Mouse (Mus musculus): Measurements from ENCODE around the gene Cped1.
A peak's percentile ranks its signal among the peaks of the same experiment; 100 is the strongest.

Gene Cped1

DNA sequence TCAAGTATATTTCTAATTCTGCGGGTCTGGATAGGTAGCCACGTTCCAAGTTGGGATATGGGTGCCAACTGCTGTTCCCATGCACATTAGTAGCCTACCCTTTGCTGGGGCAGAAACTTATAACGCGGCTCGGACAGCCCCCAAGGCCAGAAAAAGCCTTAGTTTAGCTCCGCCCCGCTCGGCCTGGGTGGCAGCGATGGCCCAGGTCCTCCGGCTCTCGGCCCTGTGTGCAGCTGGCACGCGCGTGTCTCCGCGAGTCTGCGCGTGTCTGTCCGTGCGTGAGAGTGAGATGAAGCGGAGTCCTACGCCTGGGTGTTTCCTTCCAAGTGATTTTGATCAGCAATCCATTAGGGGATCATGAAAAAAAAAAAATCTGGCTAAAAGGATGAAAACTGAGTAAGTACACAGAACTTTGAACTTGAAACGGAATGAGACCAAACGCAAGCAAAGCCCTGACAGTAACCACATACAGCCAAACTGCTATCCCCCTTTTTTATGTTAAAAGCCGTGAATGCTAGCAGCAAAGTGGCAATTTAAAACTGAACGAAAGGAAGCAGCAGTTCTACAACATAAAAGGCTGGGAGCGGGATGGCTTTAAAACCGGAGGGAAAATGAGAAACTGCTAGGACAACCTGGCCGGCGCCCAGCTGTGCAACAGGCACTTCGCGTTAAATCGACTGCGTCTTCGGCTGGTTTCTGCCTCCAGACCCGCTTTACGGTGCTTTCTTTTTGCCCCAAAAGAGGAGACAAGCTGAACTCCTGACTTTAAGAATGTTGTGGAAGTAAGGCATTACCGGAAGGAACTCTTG lies at the start of gene Cped1:
Cped1 (plus strand) TSS at position 185 of the 809 bp plus-strand sequence.
- no peak for DNase-seq (ENCODE audit: low spot score in 2 of 2)

DNA sequence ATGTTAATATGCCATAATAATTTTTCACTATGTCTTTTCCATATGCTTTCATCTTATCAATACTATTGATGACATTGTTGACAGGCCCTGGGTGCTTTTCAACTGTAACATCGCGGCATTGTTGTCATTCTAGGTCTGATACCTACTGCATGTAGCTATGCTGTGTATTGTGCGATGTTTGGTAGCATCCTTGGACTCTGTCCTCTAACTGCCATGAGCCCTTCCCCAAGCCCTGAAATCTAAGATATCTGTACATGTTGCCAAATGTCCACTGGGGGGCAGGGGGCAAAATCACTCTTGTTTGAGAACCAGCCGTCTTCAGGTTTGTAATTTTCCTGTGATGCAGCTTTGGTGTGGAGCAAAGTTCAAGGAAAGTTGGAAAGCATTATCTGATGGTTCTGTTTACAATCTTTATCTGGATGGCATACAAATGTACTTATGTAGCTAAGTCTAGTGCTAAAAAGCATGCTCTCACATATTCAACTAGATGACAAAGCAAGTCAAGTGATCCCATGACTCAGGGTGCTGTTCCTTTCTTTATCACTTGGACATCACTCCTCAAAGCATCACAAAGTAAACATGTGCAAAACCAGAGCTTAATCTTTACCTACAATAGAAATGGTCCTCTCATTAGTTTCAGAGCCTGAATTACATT lies 47.6 kb upstream of the Cped1 start:
- DNase-seq (ENCODE audit: low spot score in 2 of 2): no peak

DNA sequence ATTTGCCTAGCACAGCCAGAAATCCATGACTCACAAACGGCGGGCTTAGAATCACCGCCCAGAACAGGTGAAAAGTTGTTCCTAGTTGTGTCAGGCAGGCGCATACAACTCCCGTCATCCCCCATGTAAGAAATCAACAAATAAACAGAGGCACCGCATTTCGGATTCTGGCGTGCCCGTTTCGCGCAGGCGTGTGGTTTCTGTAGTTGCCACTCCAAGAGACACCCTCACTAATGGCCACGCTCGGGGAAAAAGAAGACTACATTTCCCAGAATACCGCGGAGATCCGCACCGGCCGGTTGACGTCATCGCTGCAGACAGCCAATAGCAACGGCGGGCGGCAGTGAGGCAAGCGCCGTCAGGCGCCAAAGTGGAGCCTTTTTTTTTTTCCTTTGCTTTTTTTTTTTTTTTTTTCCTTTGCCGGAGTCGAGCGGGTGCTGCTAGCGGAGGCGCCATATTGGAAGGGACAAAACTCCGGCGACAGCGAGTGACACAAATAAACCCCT lies 36.4 kb upstream of the Cped1 start, which contains the start of gene Ing3:
Ing3 (plus strand) TSS at position 346 of the 506 bp plus-strand sequence.
- DNase-seq (ENCODE audit: low spot score in 2 of 2): peak; percentile 99 to 100

DNA sequence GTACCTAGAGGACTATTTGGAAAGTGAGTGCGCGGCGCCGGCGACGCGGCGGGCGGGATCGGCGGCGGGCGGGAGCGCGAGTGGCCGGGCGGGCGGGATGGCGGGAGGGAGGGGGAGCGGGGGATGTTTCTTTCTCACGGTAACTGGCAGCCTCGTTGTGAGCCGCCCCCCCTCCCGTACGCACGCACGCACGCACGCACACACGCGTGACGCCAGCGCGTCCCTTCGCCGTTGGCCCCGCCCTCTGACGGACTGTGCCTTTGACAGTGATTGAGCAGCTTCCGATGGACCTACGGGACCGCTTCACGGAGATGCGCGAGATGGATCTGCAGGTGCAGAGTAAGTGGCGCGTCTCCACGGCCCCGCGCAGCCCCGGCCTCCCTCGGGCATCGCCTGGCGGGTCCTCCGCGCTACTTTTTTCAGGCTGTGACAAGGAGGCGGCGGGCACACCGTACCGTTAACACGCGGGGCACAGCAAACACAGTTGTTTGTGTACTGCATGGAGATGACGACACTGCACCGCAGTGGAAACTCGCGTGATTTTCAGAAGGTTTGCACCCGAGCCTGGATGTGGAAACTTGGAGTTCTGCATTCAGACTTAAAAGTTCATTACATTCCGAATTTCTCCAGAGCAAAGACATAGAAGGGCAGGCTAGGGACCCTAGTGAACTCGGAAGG lies 35.8 kb upstream of the Cped1 start:
- peak; percentile 93 to 97 for DNase-seq (ENCODE audit: low spot score in 2 of 2)

DNA sequence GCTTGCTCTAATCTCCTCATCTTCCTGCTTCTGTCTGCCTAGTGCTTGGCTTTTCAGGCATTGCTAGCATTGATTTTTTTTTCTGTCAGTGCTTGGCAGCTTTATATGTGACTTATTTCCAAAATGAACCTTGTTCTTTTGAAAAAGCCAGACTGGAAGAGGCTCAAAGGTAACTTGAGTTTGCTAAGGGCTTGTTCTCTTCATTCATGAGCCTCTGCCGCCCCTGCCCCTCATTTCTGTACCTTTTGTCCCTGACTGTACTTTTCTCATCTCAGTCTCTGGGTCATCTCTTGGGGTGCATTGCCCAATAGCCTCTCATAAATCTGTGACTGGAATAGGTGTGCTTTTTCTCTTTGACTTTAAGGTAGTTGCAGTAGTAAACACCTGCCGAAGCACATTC lies 35.0 kb upstream of the Cped1 start:
- no peak for DNase-seq (ENCODE audit: low spot score in 2 of 2)

DNA sequence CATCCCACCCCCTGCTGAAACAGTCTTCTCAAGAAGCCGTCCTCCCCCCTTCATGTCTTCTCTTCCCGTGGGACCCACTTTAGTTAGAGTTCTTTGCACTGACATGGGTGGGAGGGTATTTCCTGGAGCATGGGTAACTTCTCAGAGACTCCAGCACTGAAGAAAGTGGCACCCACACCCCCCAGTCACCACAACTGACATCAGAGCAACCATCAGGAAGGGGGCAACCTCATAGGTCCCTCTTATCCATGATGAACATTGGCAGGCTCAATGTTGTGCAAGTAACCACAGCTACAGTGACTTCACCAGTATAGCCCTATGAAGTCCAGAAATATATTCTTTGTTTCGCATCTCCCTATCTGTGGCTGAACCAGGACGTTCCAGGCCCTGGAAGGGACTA lies 30.2 kb upstream of the Cped1 start:
- DNase-seq (ENCODE audit: low spot score in 2 of 2): no peak

DNA sequence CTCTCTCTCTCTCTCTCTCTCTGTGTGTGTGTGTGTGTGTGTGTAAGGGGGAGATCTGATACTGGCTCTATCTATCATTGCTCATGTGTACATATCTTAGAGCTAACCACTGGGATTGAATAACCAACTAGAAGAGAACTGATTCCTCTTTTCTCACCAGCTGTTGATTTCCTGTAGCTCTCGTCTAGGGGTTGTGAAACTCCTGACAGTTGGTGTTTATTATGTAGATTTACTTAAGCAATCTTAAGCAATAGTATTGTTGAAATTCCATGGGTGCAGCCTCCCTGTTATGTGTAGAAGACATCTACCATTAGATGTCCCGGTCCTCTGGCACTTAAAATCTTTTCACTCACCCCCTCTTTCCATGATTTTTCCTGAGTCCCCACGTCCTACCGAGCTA lies 26.8 kb upstream of the Cped1 start:
- no peak for DNase-seq (ENCODE audit: low spot score in 2 of 2)

DNA sequence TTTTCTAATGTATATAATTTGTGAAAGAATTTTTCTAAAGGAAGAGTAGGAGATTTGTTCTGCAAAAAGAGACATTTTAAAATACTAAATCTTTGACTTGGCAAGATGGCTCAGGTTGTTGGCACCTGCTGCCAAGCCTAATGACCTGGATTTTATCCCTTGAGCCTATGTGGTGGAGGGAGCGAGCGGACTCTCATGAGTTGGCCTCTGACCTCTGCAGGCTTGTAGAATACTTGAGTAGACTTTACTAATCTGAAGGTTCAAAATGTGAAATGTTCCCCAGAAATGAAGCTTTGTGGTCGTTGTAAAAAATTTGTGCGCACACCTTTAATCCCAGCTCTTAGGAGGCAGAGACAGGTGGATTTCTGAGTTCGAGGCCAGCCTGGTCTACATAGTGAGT lies 25.8 kb upstream of the Cped1 start:
- DNase-seq (ENCODE audit: low spot score in 2 of 2): no peak

DNA sequence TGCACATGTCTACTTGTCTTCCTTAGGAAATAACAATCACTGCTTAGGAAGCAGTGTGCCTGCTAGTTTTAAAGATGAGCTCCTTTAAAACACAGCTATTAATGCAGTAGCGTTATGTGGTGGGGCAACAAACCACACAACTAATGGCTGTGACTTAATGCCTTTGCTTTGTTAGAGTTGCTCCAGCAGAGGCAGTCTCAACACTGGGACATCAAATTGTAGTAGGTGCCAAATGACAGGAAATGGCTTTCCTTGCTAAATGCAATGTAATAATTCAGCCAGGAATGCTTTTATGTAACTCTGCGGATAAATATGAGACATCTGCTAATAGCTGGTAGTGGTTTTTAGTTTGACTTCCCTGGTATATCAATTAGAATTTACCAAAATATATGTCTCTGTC lies 8.2 kb upstream of the Cped1 start:
- DNase-seq (ENCODE audit: low spot score in 2 of 2): no peak

DNA sequence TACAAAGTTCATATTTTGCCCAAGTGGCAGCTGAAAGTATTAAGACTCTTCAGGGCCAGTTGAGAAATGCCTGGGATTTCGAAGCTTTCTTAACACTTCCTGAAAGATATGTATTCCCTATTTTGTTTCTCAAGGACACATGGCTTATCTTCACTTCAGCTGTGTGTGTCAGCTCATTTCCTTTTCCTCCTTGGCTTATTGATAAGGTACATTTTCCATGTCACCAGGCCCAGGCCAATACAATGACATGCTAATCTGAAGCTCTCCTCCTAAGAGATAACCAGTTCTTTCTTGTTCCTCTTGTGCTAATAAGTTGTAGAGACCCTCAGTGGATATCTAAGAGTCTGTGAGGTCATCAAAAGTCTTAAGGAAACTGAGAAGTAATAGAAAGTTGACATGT lies 4.6 kb upstream of the Cped1 start:
- no peak for DNase-seq (ENCODE audit: low spot score in 2 of 2)

DNA sequence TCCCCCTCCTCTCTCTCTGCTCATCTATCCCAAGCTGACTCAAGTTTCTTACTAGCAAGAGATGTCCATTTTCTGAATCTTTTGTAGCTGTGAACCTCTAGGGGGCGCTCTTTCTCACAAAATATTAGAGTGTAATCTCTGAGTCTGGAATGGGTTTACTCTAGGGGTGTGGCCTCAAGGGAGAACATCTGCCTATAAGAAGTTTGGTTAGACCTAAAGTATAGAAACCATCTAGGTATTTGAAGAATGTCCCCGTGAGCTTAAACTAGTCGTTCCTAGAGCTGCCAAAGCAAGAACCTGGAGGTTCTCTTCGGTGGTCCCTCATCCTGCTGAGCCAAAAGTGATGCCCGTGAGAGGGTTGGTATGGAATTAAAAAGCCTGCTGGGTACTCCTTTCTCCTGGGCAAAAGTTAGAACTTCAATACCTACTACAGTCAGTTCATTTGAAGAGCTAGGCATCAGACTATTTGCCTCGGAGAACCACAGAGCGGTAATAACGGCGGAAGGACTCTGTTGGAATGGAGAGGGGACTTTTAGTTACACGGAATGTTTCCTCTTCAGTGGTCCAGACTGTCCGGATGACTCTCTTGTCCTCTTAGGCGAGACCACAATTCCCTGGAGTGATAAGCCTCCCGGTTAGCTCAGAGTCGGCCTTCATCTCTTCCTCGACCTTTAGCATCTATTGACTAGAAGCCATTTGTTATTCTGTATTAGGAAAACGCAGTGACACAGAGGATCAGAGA lies 555 bp upstream of the Cped1 start:
- DNase-seq (ENCODE audit: low spot score in 2 of 2): peak; percentile 8 to 61

DNA sequence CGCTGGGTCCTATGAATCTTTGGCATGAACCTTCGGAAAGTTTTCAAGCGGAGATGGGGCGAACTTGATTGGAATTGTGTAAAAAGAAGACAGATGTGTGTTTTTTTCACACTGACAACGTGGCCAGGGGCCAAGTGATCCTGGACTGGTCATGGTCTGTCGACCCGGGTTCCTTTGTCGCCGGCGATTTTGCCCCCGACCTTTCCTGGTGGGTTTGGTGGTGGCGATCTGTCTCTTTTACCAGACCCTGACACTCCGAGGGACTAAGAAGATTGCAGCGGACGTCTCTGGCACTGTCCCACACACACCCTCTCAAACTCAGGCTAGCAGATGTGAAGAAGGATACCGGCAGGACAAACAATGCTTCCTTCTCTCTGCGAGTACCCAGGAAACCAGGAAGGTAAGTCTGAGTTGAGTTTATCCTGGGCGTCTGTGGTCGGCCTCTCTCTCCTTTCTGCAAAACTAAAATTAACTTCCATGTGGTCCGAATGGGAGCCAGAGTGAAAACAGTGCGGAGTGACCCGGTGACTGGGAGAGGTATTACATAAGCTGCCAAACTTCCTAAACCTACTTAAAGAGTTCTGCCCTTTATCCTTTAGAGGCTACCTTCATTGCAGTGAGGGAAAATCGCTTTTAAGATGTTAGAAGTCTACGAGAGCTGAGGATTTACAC lies 1.1 kb downstream of the Cped1 start:
- no peak for DNase-seq (ENCODE audit: low spot score in 2 of 2)

DNA sequence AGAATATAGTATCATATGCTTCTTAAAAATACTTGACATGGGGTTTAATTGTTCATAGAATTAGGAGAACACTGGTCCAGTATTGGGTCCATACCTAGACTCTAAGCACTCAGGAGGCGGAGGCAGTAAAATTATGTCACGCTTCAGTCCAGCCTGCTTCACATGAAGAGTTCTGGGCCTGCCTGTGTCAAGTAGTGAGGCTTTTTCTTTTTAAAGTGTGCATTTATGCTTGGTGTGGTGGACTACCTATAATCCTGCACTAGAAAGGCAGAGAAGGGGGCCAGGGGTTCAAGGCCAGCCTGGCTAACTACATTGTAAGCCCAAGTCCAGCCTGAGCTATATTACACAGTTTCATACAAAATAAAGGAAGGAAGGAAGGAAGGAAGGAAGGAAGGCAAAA lies 1.8 kb downstream of the Cped1 start:
- no peak for DNase-seq (ENCODE audit: low spot score in 2 of 2)

DNA sequence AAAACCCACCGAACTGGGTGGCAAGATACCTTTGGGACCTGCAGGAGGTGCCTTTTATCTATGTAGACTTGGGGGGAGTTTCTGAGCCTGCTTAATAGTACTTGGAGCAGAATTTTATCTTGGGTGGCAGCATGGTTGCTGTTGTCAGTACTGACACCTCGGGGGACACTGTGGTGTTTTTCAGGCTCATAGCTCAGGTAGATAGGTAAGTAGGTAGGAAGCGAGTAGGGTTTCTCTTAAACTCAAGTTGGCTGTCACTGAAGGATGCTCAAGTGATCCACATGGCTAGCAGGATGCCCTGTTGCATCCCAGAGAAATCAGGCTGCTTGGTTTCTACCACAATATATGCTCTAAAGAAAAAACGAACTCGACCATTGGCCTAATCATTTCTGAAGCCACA lies 2.6 kb downstream of the Cped1 start:
- no peak for DNase-seq (ENCODE audit: low spot score in 2 of 2)

DNA sequence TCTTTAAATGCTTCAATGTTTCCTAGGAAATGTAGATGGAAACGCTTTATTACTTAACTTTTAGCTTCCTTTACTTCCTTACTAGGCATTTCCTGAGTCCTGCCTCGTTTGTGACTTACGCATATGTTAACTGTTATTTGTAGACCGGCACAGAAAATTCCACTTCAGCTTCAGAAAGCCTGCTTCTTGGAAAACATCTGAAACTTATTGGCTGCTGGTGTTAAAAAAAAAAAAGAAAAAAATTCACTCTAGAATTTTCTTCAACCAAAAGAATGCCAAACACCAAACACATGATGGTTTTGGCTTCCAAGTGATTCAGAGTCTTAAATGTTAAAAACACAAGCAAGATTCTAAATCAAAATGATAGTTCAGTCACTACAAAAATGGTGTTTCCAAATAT lies 3.4 kb downstream of the Cped1 start:
- DNase-seq (ENCODE audit: low spot score in 2 of 2): no peak

DNA sequence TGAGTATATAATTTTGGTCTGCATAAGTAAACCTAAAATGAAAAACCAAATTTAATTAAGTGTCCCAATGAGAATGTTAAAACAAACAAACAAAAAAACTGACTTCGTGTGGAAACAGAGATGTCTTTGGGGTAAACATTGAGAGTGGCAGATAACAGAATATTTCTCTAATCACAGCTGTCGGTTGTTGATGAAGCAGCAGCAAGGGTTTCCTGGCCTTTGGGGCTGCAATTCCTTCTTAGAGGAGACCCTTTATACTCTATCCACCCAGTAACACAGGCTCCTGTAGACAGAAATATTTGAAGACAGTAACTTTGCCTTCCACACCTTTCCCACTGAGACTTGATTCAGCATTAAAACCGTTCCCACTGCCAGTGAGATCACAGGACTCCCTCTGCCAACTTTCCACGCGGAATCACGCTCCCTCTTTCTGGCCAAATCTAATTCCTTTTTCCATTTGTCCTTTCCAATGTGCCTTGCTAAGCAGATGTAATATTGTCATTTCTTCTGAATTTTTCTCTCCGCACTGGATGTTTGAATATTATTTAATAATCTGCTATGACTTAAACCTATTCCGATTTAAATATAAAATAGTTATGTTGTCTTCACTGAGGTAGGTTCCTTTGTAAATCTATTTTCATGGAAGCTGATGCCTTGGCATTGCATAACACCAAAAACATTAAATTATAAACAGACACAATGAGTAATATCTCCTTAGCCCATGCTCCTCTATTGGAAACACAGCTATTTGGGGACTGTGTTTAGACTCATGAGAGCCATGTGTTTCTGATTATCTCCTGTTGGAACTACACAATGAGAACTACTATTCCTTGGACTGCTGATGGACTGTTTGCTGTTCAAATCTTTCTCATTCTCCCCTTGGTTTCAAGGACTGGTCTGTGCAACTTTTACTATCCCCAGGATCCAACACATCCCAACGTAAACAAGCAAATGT lies 4.7 kb downstream of the Cped1 start:
- no peak for DNase-seq (ENCODE audit: low spot score in 2 of 2)

DNA sequence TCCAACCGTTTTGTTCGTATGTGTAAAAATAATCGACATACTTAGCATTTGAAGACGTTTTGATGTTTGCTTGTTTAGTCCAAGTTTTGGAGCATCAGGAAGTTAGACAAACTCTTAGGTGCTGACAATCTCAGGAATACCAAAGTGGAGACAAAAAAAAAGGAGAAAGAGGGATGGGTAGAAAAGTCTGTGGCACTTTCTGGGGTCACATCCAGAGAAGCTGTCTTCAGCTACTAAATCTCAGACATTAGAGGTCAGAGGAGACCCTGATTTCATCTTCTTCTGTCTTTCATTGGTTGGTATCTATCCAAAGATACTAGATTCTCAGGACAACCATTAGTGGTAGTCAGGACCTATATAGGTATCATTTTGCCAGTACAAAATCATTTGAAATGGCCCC lies 5.4 kb downstream of the Cped1 start:
- no peak for DNase-seq (ENCODE audit: low spot score in 2 of 2)

DNA sequence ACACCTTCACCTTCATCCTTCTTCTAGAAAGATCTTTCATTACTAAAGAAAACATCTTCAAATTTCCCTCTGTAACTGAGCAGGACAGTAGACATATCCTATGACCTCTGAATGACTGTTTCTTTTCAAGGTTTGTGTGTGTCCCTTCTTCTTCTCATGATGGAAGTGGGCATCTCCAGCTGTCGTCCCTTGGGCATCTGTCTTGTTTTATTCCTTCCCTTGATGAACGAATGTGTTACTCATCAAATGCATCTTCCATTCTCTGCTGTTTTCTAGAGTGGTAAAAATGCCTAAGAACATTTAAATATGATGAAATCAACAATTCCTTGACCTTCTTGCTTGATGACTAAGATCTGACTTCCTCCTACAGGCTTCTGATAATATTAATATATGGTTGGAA lies 7.4 kb downstream of the Cped1 start:
- no peak for DNase-seq (ENCODE audit: low spot score in 2 of 2)

DNA sequence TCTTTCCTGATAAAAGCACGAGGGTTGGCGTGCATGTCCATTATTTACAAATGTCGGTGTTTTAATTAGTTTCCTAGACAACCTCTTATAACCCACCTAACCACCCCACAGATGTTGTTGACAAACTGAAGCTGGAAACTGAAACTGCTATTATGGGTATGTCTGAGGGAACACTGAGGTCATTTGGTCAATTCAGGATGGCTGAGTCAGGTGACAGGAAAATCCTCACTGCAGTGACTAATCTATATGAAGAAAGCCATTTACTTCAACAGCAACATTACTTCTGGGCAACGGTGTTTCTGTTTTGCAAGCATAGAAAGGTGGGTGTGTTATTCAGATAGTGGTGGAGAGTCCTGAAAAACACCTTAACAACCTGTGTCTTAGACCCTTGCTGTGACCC lies 12.4 kb downstream of the Cped1 start:
- DNase-seq (ENCODE audit: low spot score in 2 of 2): no peak

DNA sequence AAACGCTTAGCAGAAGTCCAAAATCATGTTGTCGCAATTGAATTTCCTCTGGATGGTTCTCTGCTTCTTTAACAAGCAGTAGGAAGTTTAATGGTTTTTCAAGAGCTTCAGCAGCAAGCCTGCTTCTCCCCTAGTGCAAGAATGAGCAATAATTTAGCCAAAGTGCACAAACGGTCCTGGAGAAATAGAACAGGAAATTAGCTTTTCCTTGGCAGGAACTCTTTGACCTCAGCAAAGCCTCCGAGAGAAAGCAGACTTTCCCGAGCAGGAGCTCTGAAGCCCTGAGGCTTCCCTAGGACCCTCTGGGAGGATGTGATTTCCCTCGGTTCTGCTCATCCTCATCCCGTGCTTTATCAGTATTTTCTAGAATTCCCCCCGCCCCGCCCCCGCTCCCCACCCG lies 13.3 kb downstream of the Cped1 start:
- no peak for DNase-seq (ENCODE audit: low spot score in 2 of 2)

Data from left cerebral cortex, adult 9 months (tissue).